Mouse (Mus musculus): ENCODE measurements around the gene Tmprss15.

Gene Tmprss15

GRCm38 (mm10) chr16:78922644-78923043 is 168.3 kb downstream of the Tmprss15 start:
- no peak for DNase-seq (ENCODE audit: low spot score in 2 of 2)

All from urinary bladder, adult 18-20 months (tissue).